Mouse (Mus musculus): Measurements from ENCODE around the gene Dmac2.
A peak's percentile ranks its signal among the peaks of the same experiment; 100 is the strongest.

Gene Dmac2

GRCm38 (mm10) chr7:25615706-25616011, 3.6 kb upstream of the Dmac2 start, which contains the start of gene Erich4:
TSS of gene Erich4 (minus strand) at chr7:25615892.
- DNase-seq (ENCODE audit: low spot score in 2 of 2) = no peak

- no peak for DNase-seq (ENCODE audit: low spot score in 2 of 2)
Observed at GRCm38 (mm10) chr7:25617376-25618160, 1.6 kb upstream of the Dmac2 start.

- DNase-seq (ENCODE audit: low spot score in 2 of 2) = no peak
Observed at GRCm38 (mm10) chr7:25619722-25619991, 443 bp downstream of the Dmac2 start.

DNA sequence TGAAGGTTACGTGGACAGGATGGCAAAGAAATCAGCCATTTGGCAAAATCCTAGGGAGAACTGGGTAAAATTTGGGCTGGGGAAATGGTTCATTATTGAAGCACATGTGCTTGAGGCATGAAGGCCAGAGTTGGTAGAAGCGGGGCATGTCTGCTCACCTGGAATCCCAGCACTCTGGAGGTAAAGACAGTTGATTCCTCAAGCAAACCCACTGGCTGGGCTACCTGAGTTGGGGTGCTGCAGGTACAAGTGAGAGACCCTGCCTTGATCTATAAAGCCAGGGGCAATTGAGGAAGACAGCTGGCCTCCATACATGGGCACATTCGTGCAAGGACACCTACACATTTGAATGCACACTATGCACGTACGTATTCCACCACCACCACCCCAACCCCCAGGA, 887 bp downstream of the Dmac2 start:
- DNase-seq (ENCODE audit: low spot score in 2 of 2) = no peak

- no peak for DNase-seq (ENCODE audit: low spot score in 2 of 2)
Observed at GRCm38 (mm10) chr7:25620751-25621150, 1.5 kb downstream of the Dmac2 start.

- no peak for DNase-seq (ENCODE audit: low spot score in 2 of 2)
Observed at GRCm38 (mm10) chr7:25623857-25624370, 4.7 kb downstream of the Dmac2 start.

GRCm38 (mm10) chr7:25624851-25625250, 5.6 kb downstream of the Dmac2 start:
- no peak for DNase-seq (ENCODE audit: low spot score in 2 of 2)

- no peak for DNase-seq (ENCODE audit: low spot score in 2 of 2)
Observed at GRCm38 (mm10) chr7:25625594-25626250, 6.5 kb downstream of the Dmac2 start.

- DNase-seq (ENCODE audit: low spot score in 2 of 2) = no peak
Observed at GRCm38 (mm10) chr7:25626509-25627430, 7.6 kb downstream of the Dmac2 start, which contains the start of gene B3gnt8. TSS of gene B3gnt8 (plus strand) at chr7:25626654.

DNA sequence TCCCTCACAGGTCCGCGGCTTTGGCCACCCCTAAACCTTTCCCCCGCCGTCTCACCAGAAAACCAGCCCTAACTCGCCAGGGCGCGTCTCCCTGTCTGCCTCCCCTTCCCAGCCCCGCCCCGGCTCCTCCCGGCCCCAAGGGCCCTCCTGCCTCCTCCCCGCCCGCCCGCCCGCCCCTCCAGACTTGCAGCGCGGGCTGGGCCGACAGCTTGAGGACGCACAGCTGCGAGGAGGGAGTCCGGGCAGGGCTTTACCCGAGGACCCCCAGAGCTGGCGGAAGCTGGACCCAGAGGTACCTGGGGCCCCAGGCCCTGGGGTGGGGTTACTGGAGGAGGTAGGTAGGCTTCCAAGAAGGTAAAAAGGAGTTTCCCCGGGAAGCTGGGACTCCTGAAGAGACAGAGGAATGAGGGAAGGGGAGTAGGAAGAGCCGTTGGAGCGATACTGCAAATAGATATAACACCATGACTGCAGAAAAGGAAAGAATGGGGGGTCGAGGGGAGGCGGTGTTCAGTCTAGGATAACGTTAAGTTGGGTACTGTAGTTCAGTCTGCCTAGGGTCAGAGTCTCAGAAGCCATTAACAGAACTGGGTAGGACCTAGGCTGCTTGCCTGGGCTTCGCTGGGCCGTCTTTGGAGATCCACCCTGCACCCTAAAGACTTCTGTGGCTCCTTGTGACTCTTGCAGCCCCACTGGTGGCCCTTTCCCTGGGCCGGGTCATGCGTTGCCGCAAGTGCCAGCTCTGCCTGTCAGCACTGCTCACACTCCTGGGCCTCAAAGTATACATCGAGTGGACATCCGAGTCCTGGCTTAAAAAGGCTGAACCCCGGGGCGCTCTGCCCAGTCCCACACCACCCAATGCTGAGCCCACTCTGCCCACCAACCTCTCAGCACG, 8.5 kb downstream of the Dmac2 start:
- DNase-seq (ENCODE audit: low spot score in 2 of 2) = no peak

DNA sequence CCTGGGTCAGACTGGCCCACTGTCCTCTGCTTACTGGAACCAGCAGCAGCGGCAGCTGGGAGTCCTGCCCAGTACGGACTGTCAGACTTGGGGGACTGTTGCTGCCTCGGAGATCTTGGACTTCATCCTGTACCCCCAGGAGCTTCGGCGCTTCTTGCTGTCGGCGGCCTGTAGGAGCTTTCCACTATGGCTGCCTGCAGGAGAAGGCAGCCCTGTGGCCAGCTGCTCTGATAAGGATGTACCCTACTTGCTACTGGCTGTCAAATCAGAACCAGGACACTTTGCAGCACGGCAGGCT, 9.1 kb downstream of the Dmac2 start:
- DNase-seq (ENCODE audit: low spot score in 2 of 2) = no peak

GRCm38 (mm10) chr7:25632679-25633078, 13.5 kb downstream of the Dmac2 start:
- DNase-seq (ENCODE audit: low spot score in 2 of 2) = no peak

DNA sequence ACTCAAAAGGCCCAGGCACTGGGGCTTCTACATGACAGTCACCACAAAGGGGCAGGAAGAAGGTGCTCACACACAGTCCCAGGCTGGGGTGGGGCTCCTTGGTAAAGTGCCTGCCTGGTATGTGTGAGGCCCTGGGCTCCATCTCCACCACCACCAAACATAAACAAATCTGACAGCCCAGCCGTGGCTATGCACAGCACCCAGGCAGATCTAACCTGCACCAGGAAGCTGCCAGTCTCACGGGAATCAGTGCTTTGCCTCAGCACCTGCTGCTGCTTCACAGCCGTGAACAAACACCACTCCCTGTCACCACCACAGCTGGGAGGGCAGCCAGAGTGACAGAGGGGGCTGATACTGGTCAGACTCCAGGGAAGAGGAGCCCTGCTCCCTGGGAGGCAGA, 17.2 kb downstream of the Dmac2 start:
- no peak for DNase-seq (ENCODE audit: low spot score in 2 of 2)

GRCm38 (mm10) chr7:25637099-25637498, 17.9 kb downstream of the Dmac2 start:
- no peak for DNase-seq (ENCODE audit: low spot score in 2 of 2)

DNA sequence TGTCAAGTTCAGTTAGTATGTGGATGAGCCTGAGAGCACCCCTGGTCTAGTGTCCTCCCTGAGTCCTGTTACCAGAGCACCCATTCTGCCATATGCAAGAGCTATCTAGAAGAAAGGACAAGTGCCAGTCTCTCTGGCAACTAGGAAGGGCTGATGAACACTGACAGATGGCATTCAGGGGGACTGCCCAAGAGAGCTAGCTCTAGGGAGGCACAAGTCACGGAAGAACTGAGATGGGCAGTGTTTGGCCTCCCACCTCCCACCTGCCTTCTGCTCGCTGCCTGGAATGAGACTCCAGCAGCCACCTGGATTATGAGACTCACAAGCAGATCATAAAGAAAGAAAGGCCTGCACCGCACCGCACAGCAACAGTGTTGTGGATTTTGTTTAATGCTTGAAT, 20.5 kb downstream of the Dmac2 start:
- peak in 1 of 2 experiments; percentile 69 for DNase-seq (ENCODE audit: low spot score in 2 of 2)

GRCm38 (mm10) chr7:25644136-25644535, 24.9 kb downstream of the Dmac2 start:
- no peak for DNase-seq (ENCODE audit: low spot score in 2 of 2)

- DNase-seq (ENCODE audit: low spot score in 2 of 2) = no peak
Observed at GRCm38 (mm10) chr7:25644631-25645030, 25.4 kb downstream of the Dmac2 start.

DNA sequence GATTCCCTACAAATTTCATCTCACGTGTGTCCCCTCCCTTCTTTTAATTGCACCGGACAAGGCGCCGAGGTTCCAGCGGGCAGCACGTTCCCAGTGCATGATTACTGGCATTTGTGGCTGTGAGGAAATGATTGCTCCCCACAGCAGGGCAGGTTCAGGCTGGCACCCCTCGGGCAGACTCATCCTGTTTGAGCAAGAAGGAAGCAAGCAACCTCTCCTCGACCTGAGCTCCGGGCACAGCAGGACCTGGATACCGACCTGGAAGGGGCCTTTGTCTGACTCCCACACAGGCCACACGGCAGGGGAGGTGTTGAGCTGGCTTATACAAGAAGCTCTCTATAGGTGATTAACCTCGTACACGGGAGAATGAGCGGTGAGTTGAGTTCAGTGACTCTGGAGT, 25.9 kb downstream of the Dmac2 start:
- no peak for DNase-seq (ENCODE audit: low spot score in 2 of 2)

DNA sequence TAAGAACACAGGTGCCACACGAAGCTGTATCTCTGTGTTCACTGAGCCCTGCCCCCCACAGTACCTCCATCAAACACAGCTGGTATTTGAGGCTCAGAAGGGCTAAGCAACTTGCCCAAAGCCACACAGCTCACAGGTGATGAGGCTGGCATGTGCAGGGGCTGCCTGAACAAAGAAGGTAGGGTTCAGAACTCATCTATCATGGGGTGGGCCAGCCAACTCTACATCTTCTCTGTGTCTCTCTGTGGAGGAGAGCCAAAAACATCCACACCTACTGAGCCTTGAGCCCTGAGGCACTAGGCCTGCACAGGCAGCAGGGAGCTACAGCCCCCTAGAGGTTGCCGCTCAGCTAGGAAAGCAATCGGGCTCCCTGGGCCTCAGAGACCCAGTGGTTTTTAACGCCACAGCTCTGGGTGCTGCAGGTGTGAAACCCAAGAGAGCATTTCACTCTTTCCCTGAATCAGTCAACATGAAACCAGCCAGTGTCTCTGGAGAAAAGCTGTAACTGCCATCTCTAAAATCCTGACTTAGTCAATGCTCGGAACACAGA, 28.4 kb downstream of the Dmac2 start:
- DNase-seq (ENCODE audit: low spot score in 2 of 2) = no peak

DNA sequence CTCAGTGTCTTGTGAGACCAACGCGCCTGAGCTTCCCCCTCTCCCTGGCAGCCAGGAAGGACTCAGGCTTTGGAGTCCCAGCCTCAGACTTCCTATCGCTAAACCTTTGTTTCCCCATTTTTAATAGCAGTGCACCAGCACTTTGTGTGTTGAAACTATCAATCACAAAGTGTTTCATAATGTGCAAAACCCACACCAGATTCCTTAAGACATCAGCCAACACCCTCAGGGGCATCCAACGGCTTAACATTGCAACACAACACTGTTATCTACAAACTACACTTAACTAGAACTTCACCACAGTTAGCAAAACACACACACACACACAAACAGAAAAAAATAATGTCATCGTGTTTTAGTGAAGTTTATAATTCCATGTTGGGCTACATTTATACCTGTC, 30.6 kb downstream of the Dmac2 start:
- DNase-seq (ENCODE audit: low spot score in 2 of 2) = no peak

DNA sequence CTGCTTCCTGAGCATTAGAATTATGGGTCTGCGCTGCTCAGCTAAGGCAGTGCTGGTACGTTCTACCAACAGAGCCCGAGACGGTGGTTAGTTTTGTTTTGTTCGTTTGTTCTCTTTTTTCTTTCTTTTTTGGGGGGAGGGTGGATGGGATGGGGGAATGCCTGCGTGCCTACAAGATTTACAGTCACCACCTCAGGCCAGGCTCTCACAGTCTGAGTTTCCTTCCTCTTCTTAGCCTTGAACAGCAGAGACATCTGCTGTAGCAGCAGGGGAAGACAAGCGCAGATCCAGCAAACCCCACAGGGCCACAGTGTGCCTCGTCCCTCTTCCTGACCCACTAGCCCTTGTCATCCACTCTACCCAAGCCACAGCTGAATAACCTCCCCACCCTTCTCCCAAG, 32.1 kb downstream of the Dmac2 start:
- no peak for DNase-seq (ENCODE audit: low spot score in 2 of 2)

All from left cerebral cortex, adult 9 months (tissue).